Mouse (Mus musculus): ENCODE results near the gene E4f1. TPM values are rescaled to one million over a fixed set of nuclear protein-coding genes. Genes with fewer than 3 reads are reported as not detected.

E4f1 gene
- polyA plus RNA-seq, 1 experiment from 2014 or later = 28.8 TPM

DNA sequence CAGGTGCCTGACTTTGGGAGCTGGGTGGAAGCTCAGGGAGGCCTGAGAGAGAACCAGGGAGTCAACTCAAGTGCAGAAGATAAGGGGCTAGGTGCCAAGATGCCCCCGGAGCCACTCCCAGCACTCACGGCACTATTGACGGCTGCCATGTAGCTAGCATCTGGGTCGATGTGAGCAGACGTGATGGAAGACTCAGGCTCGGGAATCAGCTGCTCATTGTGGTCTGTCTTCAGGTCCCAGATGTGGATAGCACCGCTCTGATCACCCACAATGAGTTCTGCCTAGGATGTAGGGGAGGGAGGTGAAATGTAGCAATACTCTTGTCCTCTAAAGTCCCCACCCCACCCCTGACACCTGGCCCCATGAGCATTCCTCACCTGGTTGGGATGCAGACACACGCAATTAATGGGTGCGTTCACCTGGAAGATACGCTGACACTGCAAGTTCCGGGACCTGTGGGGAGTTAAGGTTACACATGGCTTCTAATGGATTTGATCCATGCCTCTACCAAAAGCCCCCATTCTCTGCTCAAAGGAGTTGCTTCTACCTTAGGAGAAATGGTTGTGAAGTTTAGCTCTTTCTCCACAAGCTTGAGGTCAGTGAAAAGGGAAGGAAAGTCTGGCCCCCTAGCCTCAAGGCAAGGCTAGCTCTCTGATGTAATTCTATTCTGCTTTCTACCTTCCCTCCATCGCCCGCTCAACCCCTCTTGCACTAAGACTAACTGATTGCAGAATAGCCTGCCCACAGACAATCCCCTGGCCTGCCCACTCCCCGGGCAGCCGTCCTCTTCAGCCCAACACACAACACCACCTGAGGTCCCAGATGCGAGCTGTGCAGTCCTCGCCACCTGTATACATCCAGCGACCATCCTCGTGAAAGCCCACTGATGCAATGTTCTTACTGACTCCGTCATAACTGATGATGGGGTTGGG, 7.2 kb upstream of the E4f1 start:
- H3K4me1 ChIP-seq (ENCODE audit: control insufficient read depth, insufficient read depth, low read length) = peaks cover 13% of the 10 kb centered on the region
- no peaks in the 10 kb centered on the region for H3K9me3 ChIP-seq (replicated peaks; ENCODE audit: control insufficient read depth, low read length)
- H3K27me3 ChIP-seq (ENCODE audit: control insufficient read depth, insufficient read depth, low read length) = no peaks in the 10 kb centered on the region
- 89% methylated on average over 20 of the region's 20 CpGs for WGBS
- no peak overlapping the region for H3K4me3 ChIP-seq (ENCODE audit: low read length)
- peaks cover 28% of the 10 kb centered on the region for H3K36me3 ChIP-seq (ENCODE audit: control insufficient read depth, insufficient read depth)
- peak overlapping the region; percentile 92 for H3K9ac ChIP-seq (ENCODE audit: low read length)
- H3K4me2 ChIP-seq (ENCODE audit: low read depth, low read length) = no peak overlapping the region
- no peak overlapping the region for H3K27ac ChIP-seq (ENCODE audit: low read length)
- ATAC-seq (replicated peaks; ENCODE audit: extremely low read depth, insufficient read depth, low FRiP score) = no peak

- ATAC-seq (replicated peaks; ENCODE audit: extremely low read depth, insufficient read depth, low FRiP score) = no peak
- 85% methylated on average over 10 of the region's 10 CpGs for WGBS
- Histone ChIP-seq H3K27me3 (ENCODE audit: control insufficient read depth, insufficient read depth, low read length) (no peaks in the 10 kb centered on the region), H3K9ac (ENCODE audit: low read length) (no peak overlapping the region), H3K4me3 (ENCODE audit: low read length) (no peak overlapping the region), H3K4me1 (ENCODE audit: control insufficient read depth, insufficient read depth, low read length) (peaks cover 22% of the 10 kb centered on the region), H3K36me3 (ENCODE audit: control insufficient read depth, insufficient read depth) (peaks cover 28% of the 10 kb centered on the region), H3K4me2 (ENCODE audit: low read depth, low read length) (no peak overlapping the region), H3K27ac (ENCODE audit: low read length) (no peak overlapping the region), H3K9me3 (replicated peaks; ENCODE audit: control insufficient read depth, low read length) (no peaks in the 10 kb centered on the region)
These were observed 6.1 kb upstream of the E4f1 start for GRCm38 (mm10) chr17:24476022-24476776.

GRCm38 (mm10) chr17:24475586-24475985, 5.5 kb upstream of the E4f1 start:
- Histone ChIP-seq H3K4me3 (ENCODE audit: low read length) (no peak overlapping the region), H3K27me3 (ENCODE audit: control insufficient read depth, insufficient read depth, low read length) (no peaks in the 10 kb centered on the region), H3K4me1 (ENCODE audit: control insufficient read depth, insufficient read depth, low read length) (peaks cover 22% of the 10 kb centered on the region), H3K27ac (ENCODE audit: low read length) (no peak overlapping the region), H3K36me3 (ENCODE audit: control insufficient read depth, insufficient read depth) (peaks cover 28% of the 10 kb centered on the region), H3K4me2 (ENCODE audit: low read depth, low read length) (no peak overlapping the region), H3K9me3 (replicated peaks; ENCODE audit: control insufficient read depth, low read length) (no peaks in the 10 kb centered on the region), H3K9ac (ENCODE audit: low read length) (no peak overlapping the region)
- no peak for ATAC-seq (replicated peaks; ENCODE audit: extremely low read depth, insufficient read depth, low FRiP score)
- 84% methylated on average over 6 of the region's 6 CpGs for WGBS

DNA sequence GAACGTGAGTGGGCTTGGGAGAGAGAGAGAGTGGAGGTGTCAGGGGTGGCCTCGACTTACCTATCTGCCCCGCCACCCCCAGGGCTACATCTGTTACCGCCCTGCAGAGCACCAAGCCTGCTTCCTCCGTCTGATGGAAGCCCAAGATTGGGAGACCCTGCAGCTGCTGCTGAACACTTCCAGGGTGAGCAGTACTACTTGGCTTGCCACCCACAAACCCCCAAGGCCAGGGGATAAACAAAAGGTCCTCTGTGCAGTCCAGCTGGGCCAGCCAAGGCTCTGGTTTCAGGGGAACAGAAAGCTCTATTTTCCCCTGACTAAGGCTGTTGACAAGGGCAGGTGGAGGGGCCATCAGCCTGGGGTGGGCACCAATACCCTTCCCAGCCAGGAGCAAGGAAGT, 4.4 kb upstream of the E4f1 start:
- H3K9ac ChIP-seq (ENCODE audit: low read length) = no peak overlapping the region
- no peak for ATAC-seq (replicated peaks; ENCODE audit: extremely low read depth, insufficient read depth, low FRiP score)
- peaks cover 22% of the 10 kb centered on the region for H3K4me1 ChIP-seq (ENCODE audit: control insufficient read depth, insufficient read depth, low read length)
- H3K9me3 ChIP-seq (replicated peaks; ENCODE audit: control insufficient read depth, low read length) = no peaks in the 10 kb centered on the region
- H3K27me3 ChIP-seq (ENCODE audit: control insufficient read depth, insufficient read depth, low read length) = no peaks in the 10 kb centered on the region
- no peak overlapping the region for H3K27ac ChIP-seq (ENCODE audit: low read length)
- H3K4me2 ChIP-seq (ENCODE audit: low read depth, low read length) = no peak overlapping the region
- H3K4me3 ChIP-seq (ENCODE audit: low read length) = no peak overlapping the region
- 80% methylated on average over 5 of the region's 5 CpGs for WGBS
- H3K36me3 ChIP-seq (ENCODE audit: control insufficient read depth, insufficient read depth) = peaks cover 28% of the 10 kb centered on the region

DNA sequence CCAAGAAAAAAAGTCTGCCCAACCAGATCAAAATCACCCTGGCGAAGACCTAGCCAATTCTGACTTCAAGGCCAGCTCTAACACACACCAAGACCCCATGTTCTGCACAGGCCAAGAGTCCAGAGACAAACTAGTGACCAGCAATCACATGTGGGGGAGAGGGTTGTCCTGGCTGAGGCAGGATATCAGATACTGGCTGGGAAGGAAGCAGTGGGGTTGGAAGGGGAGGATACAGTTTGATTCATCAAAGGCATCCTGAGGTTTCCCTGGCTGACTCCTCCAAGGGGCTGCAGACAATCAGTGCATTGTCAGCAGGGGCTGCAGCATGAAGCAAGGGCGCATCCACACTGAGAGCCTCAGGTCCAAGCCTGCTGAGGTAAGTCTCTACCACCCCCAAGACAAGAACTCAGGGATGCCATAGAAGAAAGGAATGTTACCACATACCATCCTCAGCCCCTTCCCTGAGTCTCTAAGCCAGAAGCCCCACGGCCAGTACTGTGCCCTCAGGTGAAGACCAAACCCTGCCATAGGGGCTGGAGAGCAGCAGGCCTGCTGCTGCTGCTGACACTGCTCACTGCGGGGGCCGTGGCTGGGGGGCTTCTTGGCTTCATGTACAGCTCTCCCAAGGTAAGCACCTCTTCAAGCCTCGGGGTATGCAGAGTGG, 3.6 kb upstream of the E4f1 start, which contains the start of gene Bricd5:
Gene Bricd5 (plus strand): TSS at position 273 of the 664 bp plus-strand sequence.
- Histone ChIP-seq H3K27me3 (ENCODE audit: control insufficient read depth, insufficient read depth, low read length) (no peaks in the 10 kb centered on the region), H3K4me1 (ENCODE audit: control insufficient read depth, insufficient read depth, low read length) (peaks cover 22% of the 10 kb centered on the region), H3K27ac (ENCODE audit: low read length) (no peak within 1 kb of the TSS), H3K36me3 (ENCODE audit: control insufficient read depth, insufficient read depth) (peaks cover 28% of the 10 kb centered on the region), H3K4me3 (ENCODE audit: low read length) (no peak within 1 kb of the TSS; the same call in 1 of the 2 replicates), H3K9me3 (replicated peaks; ENCODE audit: control insufficient read depth, low read length) (no peaks in the 10 kb centered on the region), H3K4me2 (ENCODE audit: low read depth, low read length) (peak within 1 kb of the TSS; percentile 89), H3K9ac (ENCODE audit: low read length) (no peak within 1 kb of the TSS)
- no peak for ATAC-seq (replicated peaks; ENCODE audit: extremely low read depth, insufficient read depth, low FRiP score)
- WGBS = 62% methylated on average over 6 of the region's 6 CpGs

DNA sequence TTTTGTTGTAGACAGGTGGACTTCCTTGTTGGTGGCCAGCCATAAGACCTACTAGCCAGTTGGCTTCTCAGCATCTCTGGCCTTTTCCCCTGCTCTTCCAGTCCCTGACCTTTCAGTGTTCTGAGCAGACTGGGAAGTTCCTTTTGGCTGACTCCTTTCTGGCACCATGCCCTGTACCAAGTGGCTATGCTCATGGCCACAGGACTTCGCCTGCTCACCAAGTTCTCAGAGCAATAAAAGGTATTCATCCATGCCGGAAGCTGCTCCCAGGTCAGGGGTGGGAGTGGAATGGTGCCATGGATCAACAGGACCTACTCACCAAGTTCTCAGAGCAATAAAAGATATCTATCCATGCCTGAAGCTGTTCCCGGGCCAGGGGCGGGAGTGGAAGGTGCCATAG, 2.4 kb upstream of the E4f1 start:
- Histone ChIP-seq H3K27me3 (ENCODE audit: control insufficient read depth, insufficient read depth, low read length) (no peaks in the 10 kb centered on the region), H3K36me3 (ENCODE audit: control insufficient read depth, insufficient read depth) (peaks cover 28% of the 10 kb centered on the region), H3K27ac (ENCODE audit: low read length) (0 out of 2 replicates have a peak overlapping the region, but pooled peaks have one; percentile 7), H3K9me3 (replicated peaks; ENCODE audit: control insufficient read depth, low read length) (no peaks in the 10 kb centered on the region), H3K9ac (ENCODE audit: low read length) (peak overlapping the region; percentile 96), H3K4me2 (ENCODE audit: low read depth, low read length) (peak overlapping the region; percentile 89), H3K4me1 (ENCODE audit: control insufficient read depth, insufficient read depth, low read length) (peaks cover 15% of the 10 kb centered on the region), H3K4me3 (ENCODE audit: low read length) (peak overlapping the region; percentile 85)
- 59% methylated on average over 4 of the region's 4 CpGs for WGBS
- ATAC-seq (replicated peaks; ENCODE audit: extremely low read depth, insufficient read depth, low FRiP score) = no peak

- Histone ChIP-seq H3K9ac (ENCODE audit: low read length) (peak overlapping the region; percentile 96), H3K4me3 (ENCODE audit: low read length) (peak overlapping the region; percentile 85), H3K27me3 (ENCODE audit: control insufficient read depth, insufficient read depth, low read length) (no peaks in the 10 kb centered on the region), H3K27ac (ENCODE audit: low read length) (peak overlapping the region; percentile 84), H3K4me1 (ENCODE audit: control insufficient read depth, insufficient read depth, low read length) (peaks cover 15% of the 10 kb centered on the region), H3K4me2 (ENCODE audit: low read depth, low read length) (peak overlapping the region; percentile 89), H3K36me3 (ENCODE audit: control insufficient read depth, insufficient read depth) (peaks cover 16% of the 10 kb centered on the region), H3K9me3 (replicated peaks; ENCODE audit: control insufficient read depth, low read length) (no peaks in the 10 kb centered on the region)
- WGBS = under 1% methylated on average over 68 of the region's 68 CpGs
- ATAC-seq (replicated peaks; ENCODE audit: extremely low read depth, insufficient read depth, low FRiP score) = peak; percentile 29
These were observed 801 bp upstream of the E4f1 start for GRCm38 (mm10) chr17:24470701-24471527.

DNA sequence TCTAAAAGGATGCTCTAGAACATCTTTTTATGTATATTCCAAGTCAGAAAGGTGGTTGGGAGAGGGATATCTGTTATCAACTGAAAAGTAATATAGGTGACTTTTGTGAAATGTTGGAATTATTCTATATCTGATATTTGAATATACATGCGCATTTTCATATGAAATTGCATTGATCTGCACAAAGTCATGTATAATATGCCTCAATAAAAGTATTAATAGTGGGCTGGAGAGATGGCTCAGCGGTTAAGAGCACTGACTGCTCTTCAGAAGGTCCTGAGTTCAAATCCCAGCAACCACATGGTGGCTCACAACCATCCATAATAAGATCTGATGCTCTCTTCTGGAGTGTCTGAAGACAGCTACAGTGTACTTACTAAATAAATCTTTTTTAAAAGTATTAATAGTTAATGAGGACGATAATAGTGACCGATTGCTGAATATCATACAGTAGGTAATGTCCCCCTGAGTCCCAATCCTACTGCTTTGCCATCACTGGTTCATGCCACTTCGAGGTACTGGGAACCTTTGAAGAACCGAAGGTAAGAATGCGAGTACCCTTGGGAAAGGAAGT, 690 bp downstream of the E4f1 start:
- Histone ChIP-seq H3K4me3 (ENCODE audit: low read length) (peak overlapping the region; percentile 85), H3K9ac (ENCODE audit: low read length) (peak overlapping the region; percentile 96), H3K4me2 (ENCODE audit: low read depth, low read length) (peak overlapping the region; percentile 89), H3K4me1 (ENCODE audit: control insufficient read depth, insufficient read depth, low read length) (peaks cover 15% of the 10 kb centered on the region), H3K27ac (ENCODE audit: low read length) (peak overlapping the region; percentile 86), H3K27me3 (ENCODE audit: control insufficient read depth, insufficient read depth, low read length) (no peaks in the 10 kb centered on the region), H3K36me3 (ENCODE audit: control insufficient read depth, insufficient read depth) (peaks cover under 1% of the 10 kb centered on the region), H3K9me3 (replicated peaks; ENCODE audit: control insufficient read depth, low read length) (no peaks in the 10 kb centered on the region)
- 0 out of 2 replicates have a peak, but pooled peaks have one; percentile 0 for ATAC-seq (replicated peaks; ENCODE audit: extremely low read depth, insufficient read depth, low FRiP score)
- WGBS = 19% methylated on average over 7 of the region's 7 CpGs
